Mouse (Mus musculus) adrenal gland (tissue): ENCODE results near the gene Magi1.

ENCODE experiments used
- intact Hi-C: fragments of 180-260 bp; cut with DNase I; formaldehyde crosslinking; loops from one replicate; pipeline ENCODE4 v1.15.1; 2025

Magi1 gene

DNA sequence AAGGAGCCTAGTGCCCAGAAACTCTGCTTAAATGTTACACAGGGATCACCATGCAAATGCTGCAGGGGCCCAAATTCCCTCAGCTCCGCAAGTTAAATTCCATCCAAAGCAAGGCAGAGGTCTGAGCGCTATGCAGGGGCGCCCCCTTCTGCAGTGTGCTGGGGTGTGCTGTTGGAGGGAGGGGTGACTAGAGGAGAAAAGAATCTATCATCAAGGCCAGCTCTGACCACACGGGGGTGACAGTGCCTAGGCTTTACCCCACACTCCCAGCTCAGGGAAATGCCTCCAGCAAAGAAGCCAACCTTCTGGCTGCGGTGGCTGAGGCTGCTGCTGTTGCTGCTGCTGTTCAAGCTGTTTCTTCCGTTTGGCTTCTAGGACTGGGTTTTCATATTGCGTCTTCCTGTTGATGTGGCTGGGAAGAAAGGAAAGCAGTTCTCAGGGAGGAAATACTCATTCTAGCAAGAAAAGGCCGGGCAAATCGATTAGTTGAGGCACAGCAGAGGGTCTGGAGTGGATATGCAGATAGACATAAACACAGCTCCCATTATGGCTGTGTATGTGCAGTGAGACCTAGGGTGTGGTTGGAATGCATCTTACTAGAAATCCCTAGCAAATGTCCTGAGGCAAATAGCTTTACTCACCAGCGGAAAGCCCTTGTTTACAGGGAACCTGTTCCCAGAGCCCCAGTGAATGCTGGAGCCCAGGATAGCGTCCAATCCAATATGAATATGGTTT lies 526.2 kb downstream of the Magi1 start:
- intact Hi-C loops: loop anchor here (2.0 to 10.0 kb wide), 3 partner anchors 229 to 377 kb away; no protein-coding TSS in a partner anchor

GRCm38 (mm10) chr6:93743145-93743544 lies 540.6 kb downstream of the Magi1 start:
- intact Hi-C loops: no loop called here

DNA sequence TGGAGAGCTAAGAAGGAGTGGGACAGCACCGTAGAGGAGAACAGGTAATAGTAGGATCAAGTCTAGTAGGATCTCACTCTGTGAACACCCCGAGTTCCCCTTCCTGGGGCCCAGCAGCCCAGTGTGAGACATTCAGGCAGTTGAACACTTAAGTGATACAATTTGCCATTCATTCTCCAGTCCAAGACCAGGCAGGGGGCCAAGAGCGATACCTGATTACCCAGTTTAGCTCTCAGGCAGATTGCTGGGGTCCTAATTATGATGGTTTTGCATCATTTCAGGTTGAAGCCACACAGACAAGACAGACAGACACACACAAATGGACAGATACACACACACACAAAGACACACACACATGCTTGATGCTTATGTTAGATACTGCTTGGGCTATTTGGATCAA lies 543.9 kb downstream of the Magi1 start:
- intact Hi-C loops: no loop called here

- intact Hi-C loops: no loop called here
Measured at GRCm38 (mm10) chr6:93737083-93737482, 546.6 kb downstream of the Magi1 start.

DNA sequence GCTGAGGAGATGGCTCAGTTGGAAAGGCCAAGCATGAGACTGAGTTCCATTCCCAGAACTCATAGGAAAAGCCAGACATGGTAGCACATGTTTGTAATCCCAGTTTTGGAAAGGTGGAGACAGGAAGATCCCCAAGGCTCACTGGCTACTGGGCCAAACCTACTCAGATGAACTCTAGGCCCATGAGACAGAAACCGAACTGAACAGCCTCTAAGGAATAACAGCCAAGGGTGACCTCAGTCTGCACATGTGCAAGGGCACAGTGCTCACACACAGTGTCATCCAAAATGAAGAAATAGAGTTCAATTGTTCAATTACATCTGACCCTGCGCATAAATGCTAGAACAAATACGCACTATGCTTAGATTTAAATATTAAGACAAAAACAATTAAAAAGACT lies 547.6 kb downstream of the Magi1 start:
- intact Hi-C loops: no loop called here

DNA sequence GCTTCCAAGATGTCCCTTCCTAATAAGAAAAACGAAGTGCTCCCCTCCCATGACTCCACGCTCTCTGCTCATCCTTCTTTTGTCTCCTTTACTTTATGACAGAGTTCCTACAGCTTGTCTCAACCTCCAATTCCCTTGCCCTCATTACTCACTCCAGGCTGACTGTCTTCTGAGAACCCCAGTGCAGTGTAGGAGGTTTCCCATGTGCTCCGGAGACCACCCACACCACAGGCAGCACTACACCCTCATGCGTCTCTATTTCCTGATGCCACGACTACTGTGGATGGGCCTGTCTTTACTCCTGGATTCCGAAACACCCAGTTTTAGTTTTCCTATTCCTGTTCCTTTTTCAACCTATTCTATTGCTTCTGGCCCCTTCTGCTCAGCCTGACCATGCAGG lies 549.9 kb downstream of the Magi1 start:
- intact Hi-C loops: no loop called here

DNA sequence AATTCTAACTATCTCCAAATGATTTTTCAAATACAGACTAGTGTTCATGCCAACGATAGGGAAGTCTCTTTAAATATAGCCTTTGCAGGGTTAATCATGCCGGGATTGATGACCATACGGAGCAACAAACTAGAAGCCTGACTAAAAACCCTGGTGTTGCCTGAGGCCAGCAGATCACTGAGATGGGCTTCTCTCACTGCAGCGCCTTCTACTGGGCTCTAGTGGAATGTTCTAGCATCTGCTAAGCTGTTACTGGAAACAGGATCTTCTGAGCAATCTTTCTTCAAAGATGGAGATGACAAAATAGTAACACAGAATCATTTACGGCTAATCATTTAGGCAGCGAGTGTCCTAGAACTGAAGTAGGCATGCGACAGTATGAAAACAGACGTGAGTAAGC lies 554.0 kb downstream of the Magi1 start:
- intact Hi-C loops: loop anchor here (5.0 to 10.0 kb wide), 2 partner anchors 175 to 937 kb away; no protein-coding TSS in a partner anchor

DNA sequence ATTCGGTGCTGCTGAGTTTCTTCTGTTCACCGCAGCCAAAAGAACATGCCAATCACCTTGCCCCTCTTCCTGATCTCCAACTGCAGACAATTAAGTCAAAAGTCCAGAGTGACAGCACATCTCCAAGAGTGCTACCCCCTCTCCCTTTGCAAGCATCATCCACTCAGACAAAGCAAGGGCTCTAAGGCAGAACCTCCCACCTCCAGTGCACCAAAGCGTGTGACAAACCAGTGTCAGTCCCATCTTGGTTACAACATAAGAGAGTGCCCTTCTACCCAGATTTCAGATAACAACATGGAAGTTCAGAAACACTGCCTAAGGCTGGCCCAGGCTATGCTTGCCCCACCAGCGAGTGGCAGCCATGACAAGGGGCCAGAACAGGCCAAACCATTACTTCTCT lies 554.9 kb downstream of the Magi1 start:
- intact Hi-C loops: loop anchor here (5.0 to 10.0 kb wide), 2 partner anchors 174 to 936 kb away; no protein-coding TSS in a partner anchor

DNA sequence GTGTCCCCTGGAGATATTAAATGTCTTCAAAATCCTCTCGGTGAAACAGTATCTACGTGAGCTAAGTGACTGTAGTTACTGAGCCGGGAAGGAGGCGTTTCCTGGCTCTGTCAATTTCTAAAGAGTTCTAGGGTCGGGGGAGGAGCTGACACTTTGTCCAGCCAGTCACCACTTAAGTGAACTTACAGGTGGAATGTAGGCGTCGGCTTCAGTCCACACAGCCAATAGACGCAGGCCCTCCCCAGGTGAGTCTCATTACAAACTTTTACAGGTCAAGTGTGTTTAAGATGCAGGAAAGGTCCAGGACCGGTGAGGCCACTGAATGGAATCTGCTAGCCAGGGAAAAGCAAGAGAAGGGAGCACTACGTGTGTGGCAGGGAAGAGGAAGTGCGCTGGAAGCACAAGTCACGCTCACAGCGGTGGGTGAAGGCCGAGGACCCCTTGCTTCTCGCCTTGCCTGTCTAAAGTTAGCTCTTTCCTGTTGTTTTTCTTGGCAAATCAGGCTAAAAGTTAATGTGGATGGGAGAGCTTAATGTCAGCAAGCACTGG lies 556.0 kb downstream of the Magi1 start:
- intact Hi-C loops: loop anchor here (5.0 to 10.0 kb wide), 2 partner anchors 173 to 935 kb away; no protein-coding TSS in a partner anchor

- intact Hi-C loops: loop anchor here (5.0 to 10.0 kb wide), 2 partner anchors 172 to 935 kb away; no protein-coding TSS in a partner anchor
Measured at GRCm38 (mm10) chr6:93726829-93727455, 556.8 kb downstream of the Magi1 start.

DNA sequence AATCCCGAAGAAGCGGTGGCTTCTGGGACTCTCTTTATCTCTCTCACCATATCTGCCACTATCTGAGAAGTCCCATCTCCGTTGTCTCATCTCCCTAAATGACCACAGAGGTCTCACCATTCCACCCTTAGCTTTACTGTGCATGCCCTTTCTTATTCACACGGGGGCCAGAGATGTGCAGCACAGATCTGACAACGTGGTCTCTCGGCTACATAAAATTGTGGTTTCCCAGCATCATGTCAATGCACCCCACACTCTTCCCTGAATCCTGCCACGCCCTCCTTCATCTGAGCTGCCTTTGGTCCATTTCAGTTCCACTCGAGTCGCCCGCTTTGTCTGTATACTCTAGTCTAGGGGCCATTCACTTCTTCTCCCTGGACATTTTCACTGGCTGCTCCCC lies 557.6 kb downstream of the Magi1 start:
- intact Hi-C loops: loop anchor here (5.0 to 10.0 kb wide), 2 partner anchors 171 to 934 kb away; no protein-coding TSS in a partner anchor

DNA sequence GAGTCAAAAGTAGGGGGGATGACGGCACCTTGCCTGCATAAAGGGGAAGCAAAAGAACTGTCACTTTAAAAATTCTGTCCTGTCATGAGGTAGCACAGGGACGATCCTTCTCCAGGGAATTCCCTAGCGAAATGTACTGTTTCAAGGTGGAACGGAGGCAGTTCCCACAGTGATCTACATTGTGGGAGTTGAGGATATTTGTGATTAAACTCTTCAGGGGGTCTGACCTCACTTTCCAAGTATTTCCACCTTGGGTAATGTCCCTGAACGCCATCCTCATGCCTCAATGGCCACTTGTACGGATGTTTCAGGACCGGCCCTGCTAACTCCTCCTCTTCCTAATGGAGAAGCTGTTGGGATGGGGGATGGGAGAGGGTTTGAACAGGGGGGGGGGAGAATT lies 559.0 kb downstream of the Magi1 start:
- intact Hi-C loops: loop anchor here (5.0 to 10.0 kb wide), 2 partner anchors 170 to 932 kb away; no protein-coding TSS in a partner anchor

DNA sequence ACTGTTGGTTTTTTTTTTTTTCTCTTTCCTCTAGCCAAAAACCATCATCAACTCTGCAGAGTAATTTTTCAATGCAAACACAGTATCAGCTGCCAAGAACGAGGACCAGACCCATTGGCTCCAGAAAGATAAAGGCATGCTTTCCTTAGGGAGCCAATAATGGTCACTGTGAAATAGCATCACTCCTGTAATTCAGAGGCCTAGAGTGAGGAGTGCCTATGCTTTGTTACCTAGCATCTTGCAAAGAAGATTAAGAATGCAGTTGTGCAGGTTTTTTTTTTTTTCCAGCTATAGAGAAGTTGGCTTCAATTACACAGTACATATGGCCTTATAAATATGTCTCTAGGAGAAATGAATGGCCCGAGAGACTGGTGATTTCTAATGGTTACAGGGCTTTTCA lies 560.5 kb downstream of the Magi1 start:
- intact Hi-C loops: loop anchor here (10.0 kb wide), 1 partner anchor 168 kb away; no protein-coding TSS in a partner anchor

- intact Hi-C loops: no loop called here
Measured at GRCm38 (mm10) chr6:93719532-93719931, 564.2 kb downstream of the Magi1 start.

- intact Hi-C loops: no loop called here
Measured at GRCm38 (mm10) chr6:93718385-93718784, 565.3 kb downstream of the Magi1 start.

DNA sequence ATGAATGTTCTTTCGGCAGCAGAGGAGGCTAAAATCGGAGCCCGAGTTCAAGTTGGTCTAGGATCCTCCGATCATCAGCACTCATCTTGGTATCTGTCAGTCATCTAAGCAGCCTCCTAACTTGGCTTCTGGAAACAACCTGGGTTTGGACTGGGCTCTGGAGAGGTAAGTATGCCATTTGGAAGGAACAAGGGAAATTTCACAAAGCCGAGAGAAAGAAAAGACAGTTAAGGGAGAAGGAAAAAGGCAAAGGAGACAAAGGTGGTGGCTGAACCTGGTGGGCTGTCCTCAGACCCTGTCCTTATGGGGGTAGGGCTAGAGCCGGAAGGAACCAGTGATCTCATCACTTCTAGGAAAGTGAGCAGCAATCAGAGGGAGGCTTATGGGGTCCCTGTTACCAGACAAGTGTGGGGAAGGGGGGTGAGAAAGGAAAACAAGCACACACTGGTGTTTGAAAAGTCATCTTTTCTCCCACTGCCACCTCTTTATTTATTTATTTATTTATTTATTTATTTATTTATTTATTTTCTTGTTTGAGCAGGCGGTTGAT lies 565.8 kb downstream of the Magi1 start:
- intact Hi-C loops: no loop called here

DNA sequence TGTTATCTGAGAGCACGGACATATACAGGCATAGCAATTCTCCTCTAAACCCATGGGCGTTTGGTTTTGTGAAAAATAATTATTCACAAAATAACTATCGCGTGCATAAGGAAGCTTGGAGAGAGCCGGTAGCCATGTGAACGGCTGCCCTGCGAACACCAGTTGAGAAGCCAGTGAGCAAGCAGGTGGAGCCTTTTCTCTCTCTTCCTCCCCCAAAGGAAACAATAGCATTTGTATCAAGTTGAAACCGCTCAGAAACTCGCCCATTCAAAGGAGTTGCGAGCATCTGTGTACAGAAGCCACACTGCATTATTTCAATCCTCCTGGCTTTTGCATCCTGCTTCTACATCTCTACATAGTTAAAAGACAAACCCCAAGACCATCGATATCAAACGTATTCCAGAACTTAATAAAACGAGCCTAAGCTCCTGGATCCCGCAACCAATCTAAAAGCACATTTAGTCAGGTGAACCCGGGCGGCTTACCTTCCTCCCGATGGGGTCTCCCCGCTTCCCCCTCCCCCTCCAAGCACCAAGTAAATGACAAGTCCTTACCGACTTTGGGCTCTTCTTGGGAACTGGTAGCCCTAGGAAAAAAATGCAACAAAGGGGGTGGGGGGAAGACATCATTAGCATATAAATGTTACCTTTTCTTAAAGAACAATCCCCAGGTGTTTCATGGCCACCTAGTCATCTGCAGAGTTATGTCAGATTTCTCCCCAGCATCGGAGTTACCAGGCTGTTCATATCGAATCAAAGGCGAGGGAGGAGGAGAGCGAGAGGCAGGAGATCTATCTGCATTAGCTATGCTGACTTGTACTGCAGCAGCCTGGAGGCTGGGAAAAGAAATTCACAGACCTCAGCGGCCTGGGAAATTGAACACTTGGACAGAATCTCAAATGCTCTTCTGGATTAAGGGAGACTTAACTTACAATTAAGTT lies 566.8 kb downstream of the Magi1 start:
- intact Hi-C loops: no loop called here

- intact Hi-C loops: no loop called here
Measured at GRCm38 (mm10) chr6:93715181-93716180, 568.2 kb downstream of the Magi1 start.

DNA sequence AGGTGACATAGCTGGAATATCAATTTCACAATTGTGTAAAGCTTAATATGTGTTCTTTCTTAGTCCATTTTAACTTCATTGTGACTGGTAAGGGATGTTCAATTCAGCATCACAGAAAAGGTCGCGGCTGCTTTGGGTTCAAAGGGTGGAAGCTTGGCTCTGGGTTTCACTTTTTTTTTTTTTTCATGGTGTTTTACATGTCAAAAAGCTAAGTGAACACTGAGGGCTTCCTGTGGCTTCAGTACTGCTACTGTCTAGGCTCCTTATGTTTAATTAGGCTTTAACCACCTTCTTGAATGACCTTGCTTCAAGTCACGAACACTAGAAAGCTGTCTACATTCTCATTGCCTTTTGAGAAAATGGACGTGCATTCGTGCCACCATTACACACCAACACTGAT lies 579.4 kb downstream of the Magi1 start:
- intact Hi-C loops: no loop called here
